Mouse (Mus musculus) heart, postnatal 36 days (tissue): ENCODE results near the gene Zbtb12. TPM values are rescaled to one million over a fixed set of nuclear protein-coding genes. Genes with fewer than 3 reads are reported as not detected.
"Not testable (repeated sequence)": the region's sequence is repeated elsewhere in the genome, so short reads cannot be mapped to it uniquely, and the experiment has no call there.

Experiments used
- DNase-seq, 2 experiments: peaks; one replicate each; pipeline ENCODE4 v3.0.0; 2021 to 2022
- intact Hi-C: fragments of 180-260 bp; cut with DNase I; formaldehyde crosslinking; loops from one replicate; pipeline ENCODE4 v1.15.1; 2025
- total RNA-seq, 2 experiments: library from RNA; stranded (reverse); gene quantifications; 2 replicates each; pipeline ENCODE4 v1.2.3; 2021

The Zbtb12 gene
- 1 to 10 TPM; 7.5 to 7.7 TPM for total RNA-seq

DNA sequence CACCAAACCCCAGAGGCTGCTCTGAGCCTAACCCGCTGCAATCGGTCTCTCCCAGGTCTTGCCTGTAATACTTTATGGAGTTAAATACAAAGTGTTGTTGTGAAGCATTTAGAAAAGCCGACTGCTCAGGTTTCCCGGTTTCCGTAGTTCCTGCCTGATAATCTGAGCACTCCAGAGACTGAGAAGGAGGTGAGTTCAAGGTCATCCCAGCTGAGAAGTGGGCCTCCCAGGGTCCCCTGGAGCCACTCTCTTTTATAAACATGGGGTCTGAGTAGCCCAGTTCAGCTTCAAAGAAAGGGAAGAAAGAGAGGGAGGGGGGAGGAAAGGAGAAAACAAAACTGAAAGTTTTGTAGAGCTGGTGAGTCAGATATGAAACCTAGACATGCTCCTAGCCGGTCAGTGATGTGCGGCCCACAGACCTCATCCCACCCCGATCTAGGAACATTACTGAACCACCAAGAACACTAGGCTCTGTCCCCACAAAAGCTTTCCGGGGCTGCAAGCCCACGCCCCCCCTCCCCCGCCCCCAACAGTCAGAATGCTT is at the start of gene Zbtb12:
TSS of gene Zbtb12 (plus strand) at position 148 of the 544 bp plus-strand sequence.
- intact Hi-C loops, result no loop called here

DNA sequence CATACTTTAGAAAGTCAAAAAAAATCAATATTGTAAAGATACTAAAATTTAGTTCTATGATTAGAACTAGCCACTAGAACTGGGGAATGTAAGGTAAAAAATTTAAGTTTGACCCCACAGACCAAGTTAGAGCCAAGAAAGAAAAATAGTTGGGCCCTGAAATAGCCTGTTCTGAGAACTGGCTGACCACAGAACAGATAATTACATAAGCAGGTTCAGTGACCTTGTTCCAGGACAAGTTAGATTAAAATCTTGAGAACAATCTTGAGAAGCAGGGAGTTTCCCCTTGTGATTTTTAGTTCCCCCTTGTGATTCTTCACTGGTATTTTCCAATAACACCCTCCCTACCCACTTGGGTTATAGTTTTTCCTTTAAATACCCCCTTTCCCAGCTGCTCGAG is 48.5 kb upstream of the Zbtb12 start:
- intact Hi-C loops, result loop anchor here (10.0 kb wide), 1 partner anchor 304 kb away; the partner anchor contains the start of genes Apom and Bag6

More for the DNA sequence above, at the start of gene Zbtb12:
- no peak for DNase-seq

DNA sequence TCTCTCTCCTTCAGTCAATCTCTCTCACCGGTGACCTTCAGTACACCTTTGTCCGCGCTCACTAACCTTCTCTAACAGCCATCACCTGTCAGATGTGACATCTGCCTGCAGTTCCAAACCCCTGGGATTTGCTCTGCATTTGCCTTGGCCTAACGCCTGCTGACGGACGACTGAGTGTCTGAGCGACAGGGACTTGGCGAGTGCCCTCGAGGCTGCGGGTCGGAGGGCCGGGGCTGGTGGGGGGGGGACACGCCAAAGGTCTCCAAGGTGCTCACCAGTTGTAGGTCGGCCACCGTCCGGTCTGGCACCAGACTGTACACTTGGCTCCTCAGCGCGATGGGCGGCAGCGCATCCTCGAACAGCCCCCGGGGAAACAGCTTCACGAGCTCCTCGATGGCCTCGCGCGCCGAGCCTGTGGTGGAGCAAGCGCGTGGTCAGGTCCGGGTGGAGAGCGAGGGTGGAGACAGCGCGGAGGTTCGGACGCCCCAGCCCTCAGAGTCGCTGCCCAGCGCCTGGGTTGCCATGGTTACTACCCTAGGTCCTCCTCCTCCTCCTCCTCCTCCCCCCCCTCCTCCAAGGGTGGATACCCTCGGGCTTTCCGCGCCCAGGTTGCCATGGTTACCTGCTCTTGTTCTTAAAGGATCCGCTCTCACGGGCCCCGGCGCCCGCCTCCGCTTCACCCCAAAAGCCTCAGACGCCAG is 43.0 kb upstream of the Zbtb12 start:
- no peak for DNase-seq
- intact Hi-C loops, result loop anchor here (5.0 to 10.0 kb wide), 2 partner anchors 179 to 298 kb away; partner anchors contain the start of genes Apom and Bag6

More for the DNA sequence above, 48.5 kb upstream of the Zbtb12 start:
- not testable (repeated sequence) for DNase-seq

DNA sequence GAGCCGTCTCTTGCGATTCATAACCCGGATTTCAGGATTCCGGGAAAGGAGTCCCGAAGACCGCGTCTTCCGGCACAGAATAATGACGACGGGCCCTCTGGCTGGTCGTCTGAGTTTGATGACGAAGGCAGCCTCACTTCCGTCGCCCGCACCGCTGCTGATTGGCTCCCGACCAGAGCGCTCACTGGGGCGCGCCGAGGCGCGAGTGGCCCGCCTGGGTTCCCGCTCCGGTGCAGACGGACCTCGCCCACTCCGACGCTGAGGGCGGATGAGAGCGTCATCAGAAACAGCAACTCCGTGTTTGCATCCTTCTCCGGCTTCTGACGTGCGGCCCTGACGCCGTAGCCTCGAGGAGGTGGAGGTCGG is 42.4 kb upstream of the Zbtb12 start, which contains the start of the genes Stk19 and Dxo:
TSS of gene Stk19 (minus strand) at position 90 of the 366 bp plus-strand sequence.
TSS of gene Dxo (plus strand) at position 164 of the 366 bp plus-strand sequence.
- peak; percentile 96 for DNase-seq
- intact Hi-C loops, result loop anchor here (1.0 to 10.0 kb wide), 3 partner anchors 13 to 298 kb away; partner anchors contain the start of genes Apom, Bag6, Nelfe and Skiv2l

DNA sequence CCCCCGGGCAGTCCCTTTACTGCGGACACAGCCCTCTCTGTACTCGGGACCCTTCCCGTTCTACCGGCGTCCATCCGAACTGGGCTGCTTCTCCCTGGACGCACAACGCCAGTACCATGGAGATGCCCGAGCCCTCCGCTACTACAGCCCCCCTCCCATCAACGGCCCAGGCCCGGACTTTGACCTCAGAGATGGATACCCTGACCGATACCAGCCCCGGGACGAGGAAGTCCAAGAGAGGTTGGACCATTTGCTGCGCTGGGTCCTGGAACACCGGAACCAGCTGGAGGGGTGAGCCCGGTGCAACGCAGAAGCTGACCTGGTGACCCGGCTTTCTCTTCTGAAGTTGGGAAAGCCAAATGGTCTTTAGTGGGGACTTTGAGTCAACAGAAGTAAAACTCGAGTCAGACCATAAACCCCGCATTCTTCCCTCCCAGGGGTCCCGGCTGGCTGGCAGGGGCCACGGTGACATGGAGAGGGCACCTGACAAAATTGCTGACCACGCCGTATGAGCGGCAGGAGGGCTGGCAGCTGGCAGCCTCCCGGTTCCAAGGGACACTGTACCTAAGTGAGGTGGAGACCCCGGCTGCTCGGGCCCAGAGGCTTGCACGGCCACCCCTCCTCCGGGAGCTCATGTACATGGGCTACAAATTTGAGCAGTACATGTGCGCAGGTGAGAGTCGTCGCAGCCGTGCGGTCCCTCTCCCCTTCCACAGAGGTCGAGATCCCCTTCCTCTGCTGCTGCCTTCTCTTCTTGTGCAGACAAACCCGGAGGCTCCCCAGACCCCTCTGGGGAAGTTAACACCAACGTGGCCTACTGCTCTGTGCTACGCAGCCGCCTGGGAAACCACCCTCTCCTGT is 41.6 kb upstream of the Zbtb12 start:
- intact Hi-C loops, result loop anchor here (1.0 to 10.0 kb wide), 3 partner anchors 13 to 297 kb away; partner anchors contain the start of genes Apom, Bag6, Nelfe and Skiv2l
- DNase-seq, result no peak

DNA sequence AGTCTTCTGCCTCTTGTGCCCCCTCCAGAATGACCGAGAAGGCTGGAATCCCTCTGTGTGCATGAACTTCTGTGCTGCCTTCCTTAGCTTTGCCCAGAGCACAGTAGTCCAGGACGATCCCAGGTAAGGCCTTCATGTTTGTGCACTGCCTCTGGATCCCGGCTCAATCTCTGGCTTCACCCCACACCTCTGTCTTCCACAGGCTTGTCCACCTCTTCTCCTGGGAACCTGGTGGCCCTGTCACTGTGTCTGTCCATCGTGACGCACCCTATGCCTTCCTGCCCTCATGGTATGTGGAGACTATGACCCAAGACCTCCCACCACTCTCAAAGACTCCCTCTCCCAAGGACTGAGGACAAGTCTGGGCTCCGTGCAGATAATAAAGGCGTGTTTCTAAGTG is 40.5 kb upstream of the Zbtb12 start:
- DNase-seq, result no peak
- intact Hi-C loops, result loop anchor here (5.0 to 10.0 kb wide), 2 partner anchors 181 to 296 kb away; partner anchors contain the start of genes Apom and Bag6

DNA sequence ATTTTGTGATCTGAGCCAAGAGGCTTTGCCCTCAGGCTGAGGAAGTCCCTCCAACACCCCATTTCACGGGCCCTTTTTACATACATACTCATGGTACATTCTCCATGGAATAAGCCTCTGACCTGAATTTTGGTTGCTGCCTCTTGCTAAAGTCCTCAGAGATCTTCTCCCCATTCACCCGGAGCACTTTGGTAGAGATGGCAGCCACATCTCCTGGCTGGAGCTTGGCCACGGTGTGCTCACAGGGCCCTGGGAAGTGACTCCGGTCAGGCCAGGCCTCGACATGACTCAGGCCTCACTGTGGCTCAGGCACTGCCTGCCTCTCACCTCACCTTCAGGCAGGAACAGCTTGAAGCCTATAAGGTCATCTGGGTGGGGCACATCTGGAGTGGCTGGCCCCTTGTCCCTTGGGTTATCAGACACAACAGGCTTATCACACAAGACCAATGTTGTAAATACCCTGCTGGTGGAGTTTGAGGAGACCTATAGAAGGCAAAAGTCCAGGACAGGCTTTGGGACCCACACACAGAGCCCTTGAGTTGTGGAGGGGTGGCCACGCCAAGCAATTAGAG is 38.5 kb upstream of the Zbtb12 start:
- no peak for DNase-seq
- intact Hi-C loops, result no loop called here

DNA sequence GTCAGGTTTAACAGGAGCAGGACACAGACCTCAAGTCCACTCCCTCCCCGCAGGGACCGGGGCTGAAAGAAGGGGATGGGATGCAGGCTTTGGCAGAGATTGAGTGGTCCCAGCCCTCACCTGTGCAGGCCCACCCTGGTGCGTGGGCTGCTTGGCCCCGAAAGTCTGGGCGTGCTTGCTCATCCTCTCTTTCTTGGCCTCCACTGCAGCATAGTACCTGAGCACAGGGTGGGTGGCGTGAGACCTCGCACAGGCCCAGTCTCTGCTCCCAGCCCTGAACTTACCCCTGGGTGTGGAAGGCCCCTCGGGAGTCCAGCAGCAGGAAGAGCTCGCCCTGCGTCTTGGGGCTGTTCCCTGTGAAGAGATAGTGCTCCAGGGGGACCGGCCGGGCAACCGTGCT is 34.4 kb upstream of the Zbtb12 start:
- intact Hi-C loops, result no loop called here

DNA sequence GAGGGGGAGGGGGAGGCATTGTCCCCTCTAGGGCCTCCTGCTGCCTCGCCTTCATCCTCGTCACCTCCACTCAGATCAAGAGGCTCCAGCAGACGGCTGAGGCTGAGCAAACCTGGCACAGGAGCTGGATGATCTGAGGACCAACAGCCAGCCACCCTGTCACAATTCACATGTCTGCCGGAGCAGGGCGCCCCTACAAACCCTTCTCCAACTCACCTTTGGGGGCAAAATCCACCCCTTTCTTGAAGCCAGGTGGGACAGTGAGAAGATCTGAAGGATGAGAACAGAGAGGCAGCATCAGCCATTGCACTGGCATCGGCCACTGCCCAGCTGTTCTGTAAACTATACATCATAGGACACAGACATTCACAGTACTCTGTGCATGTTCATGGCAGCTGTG is 32.1 kb upstream of the Zbtb12 start:
- no peak for DNase-seq
- intact Hi-C loops, result no loop called here

More for the DNA sequence above, 34.4 kb upstream of the Zbtb12 start:
- DNase-seq, result no peak

DNA sequence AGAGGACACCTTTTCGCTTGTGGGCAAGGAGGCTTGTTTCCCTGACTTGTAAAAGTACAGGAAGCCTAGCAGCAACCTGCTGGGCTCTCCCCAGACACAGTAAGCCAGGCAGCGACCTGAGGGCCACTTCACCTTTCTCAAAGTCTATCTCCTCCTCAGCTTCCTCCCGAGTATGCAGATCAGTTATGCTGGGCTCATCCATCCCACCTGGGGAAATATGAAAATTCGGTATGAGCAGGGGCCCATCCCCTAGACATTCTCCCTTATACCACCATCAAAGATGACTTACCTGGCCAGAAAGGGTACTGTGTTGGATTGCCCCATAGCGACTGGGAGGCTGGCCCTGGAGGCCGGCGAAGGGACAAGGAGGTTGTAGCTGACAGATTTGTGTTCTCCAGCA is 31.7 kb upstream of the Zbtb12 start:
- intact Hi-C loops, result no loop called here
- DNase-seq, result no peak

DNA sequence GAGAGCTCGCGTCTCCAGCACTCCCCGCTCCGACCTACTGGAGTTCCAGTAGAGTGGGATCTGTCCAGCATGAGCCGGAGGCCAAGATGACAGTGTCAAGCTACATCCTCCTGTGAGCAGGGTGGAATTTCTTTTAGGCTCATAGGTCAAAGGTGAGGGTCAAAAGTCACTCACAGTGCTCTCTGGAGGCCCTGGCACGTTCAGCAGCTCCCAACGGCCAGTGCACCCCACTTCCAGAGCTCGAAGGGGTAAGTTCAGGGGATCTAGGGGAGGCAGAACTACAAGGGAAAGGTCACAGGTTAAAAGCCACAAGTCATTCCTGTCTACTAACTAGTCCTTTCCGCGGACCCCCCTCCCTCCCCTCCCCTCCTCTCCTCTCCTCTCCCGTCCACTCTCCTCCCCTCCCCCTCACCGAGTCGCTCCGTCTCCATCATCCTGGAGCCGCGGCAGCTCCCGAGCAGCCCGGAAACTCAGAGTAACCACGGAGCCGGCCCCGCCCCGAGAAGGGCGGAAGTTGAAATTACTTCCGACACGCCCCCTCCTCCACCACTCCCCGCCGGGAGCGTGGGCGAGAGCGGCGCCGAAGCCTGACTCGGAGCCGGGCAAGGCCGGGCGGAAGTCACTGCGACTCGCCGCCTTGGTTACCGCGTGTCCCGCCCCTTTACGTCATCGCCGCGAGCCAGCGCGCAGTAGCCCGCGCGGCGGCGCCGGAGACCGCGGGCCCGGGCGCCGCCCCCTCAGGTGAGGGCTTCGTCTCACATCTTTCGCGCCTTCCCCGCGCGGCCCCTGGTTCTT is 29.4 kb upstream of the Zbtb12 start, which contains the start of the genes Skiv2l and Nelfe:
TSS of gene Skiv2l (minus strand) at position 489 of the 795 bp plus-strand sequence.
TSS of gene Nelfe (plus strand) at position 670 of the 795 bp plus-strand sequence.
- intact Hi-C loops, result loop anchor here (1.0 to 5.0 kb wide), 3 partner anchors 13 to 135 kb away; partner anchors contain the start of genes Dxo and Neu1
- peak; percentile 97 to 98 for DNase-seq

DNA sequence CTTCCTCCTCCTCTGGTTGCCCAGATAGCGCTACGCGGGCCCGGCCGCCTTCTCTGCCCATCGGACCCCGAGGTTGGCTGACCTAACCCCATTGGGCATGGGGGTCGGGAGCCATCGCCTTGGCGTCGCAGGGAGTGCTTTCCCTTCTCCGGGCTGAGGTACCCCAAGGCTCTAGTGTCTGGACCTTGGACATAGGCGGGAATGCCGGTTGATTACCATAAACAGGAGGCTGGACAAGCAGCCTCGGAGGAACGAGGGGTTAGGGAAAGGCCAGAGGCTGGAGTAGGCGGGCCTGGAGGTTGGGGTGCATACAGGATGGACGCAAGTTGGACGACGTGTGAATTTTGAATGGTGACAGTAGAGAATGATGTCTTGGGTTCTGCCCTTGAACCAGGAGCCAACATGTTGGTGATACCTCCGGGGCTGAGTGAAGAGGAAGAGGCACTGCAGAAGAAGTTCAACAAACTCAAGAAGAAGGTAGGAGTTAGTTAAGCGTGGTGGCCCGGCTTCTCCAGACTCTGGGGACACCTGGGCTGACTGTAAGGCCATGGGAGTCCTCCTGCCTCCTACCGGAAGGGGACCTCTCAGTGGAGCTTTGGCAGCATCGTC is 28.7 kb upstream of the Zbtb12 start:
- no peak for DNase-seq
- intact Hi-C loops, result loop anchor here (1.0 to 5.0 kb wide), 3 partner anchors 13 to 134 kb away; partner anchors contain the start of genes Dxo and Neu1

DNA sequence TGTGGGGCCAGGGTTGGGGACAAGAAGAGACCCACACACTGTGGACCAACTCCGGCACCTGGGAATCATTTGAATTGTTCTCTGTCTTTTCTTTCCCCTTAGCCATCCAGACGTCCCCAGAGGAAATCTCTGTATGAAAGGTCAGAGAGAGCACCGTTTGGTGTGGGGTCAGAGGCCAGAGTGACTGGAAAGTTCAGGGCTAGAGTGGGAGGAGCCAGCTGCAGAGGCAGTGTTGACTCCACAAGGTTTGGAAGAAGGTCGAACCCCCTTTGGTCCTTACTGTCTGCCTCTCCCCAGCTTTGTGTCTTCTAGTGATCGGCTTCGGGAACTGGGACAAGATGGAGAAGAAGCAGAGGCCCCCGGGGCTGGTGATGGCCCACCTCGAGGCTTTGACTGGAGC is 25.8 kb upstream of the Zbtb12 start:
- DNase-seq, result no peak
- intact Hi-C loops, result loop anchor here (5.0 kb wide), 1 partner anchor 79 kb away; the partner anchor contains the start of gene Neu1

DNA sequence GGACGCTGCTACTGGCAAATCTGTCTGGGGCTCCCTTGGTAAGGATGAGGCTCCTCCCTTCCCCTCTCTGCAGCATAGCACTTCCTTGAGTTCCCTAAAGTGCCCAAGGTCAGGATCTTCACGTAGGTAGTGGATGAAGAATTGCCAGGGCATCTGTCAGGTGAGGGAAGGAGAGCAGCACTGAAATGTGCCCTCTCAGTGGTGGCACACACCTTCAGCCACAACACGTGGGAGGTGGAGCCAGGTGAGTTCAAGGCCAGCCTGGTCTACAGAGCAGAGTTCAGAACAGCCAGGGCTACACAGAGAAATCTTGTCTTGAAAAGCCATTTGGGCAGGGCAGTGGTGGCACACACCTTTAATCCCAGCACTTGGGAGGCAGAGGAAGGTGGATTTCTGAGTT is 24.5 kb upstream of the Zbtb12 start:
- intact Hi-C loops, result loop anchor here (2.0 to 5.0 kb wide), 3 partner anchors 44 to 92 kb away; partner anchors contain the start of genes C2, Ehmt2 and Neu1
- no peak for DNase-seq

DNA sequence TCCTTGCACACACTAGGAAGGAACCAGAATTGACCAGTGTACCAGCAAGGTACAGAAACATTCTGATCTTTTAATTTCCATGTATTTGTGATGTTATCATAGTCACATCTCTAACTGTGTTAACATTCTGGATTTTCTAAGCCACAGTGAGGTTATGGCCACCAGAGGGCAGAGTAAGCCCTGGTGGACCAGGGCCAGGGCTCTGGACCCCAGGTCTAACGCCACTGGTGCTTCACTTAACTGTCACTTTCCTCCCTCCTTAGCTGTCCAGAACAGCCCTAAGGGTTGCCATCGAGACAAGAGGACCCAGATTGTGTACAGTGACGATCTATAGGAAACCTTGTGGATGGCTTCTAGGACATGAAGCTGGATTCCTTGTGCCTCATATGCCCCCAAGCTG is 23.5 kb upstream of the Zbtb12 start:
- DNase-seq, result peak; percentile 55 to 67
- intact Hi-C loops, result loop anchor here (1.0 to 2.0 kb wide), 4 partner anchors 37 to 91 kb away; partner anchors contain the start of genes C2 and Ehmt2

DNA sequence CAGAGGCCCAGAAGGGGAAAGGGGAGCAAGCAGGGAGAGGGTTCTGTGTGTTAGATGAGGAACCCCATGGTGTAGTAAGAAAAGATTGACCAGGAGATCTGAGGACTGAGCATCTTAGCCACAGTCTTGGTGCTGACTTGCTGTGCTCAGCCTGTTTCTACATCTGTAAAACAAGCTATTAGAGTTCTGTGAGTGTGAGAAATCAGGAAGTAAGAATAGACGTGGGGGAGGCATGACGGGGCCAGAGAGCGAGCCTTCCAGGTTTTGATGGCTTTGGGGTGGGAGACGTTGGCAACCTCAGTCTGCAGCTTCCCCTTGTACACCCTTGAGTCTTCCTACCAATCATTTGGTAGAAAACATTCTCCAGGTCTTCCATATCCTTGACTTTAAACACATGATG is 20.6 kb upstream of the Zbtb12 start:
- intact Hi-C loops, result no loop called here
- DNase-seq, result no peak

DNA sequence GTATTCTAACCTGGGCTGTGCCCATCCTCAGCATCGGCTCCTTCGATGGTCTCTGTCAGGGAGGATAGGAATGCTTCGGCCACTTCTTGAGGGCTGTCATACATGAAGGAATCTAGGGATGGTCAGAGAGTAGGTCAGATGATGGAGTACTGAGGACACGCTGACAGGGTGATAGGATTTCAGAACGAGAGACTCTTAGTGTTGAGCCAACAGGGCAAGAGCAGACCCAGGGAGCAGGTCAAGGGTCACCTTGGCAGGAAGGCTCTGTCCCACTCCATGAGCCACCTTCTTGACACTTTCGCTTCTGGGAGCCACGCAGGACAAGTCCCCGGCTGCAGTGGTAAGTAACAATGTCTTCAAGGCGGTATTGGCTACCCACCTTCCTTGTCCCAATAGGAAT is 18.8 kb upstream of the Zbtb12 start:
- DNase-seq, result no peak
- intact Hi-C loops, result no loop called here

DNA sequence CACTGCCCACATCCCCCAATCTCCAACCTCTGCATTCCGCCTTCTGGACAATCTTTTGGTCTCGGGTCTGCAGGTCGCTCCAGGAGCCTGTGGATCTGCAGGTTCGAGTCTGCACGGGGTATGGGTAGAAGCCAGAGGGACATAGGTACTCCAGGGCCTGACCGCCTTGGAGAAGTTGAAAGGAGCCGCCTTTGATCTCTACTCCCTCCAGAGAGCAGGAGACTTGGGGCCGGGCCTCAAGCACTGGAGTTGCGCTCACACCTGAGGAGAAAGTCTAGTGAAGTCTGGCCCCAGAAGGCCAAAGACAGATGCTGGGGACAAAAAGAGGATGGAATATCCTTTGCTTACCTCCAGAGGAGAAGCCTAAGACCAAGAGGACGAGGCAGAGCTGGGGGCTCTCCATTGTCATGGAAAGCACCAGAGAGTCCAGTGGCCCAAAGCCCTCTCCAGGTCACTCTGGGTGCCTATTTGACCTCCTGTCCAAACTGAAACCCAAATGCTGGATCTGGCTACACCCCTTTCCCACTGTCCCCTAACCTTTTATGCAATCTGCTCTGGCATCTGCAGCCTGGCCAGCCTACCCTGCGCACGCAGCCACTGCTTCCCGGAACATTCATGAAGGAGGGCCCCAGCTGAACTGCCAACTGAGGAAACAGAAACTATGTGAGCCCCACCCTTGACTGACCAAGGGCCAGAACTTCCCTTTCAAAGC is 17.4 kb upstream of the Zbtb12 start:
- no peak for DNase-seq
- intact Hi-C loops, result no loop called here
